Mouse (Mus musculus) midbrain, embryonic 12.5 days (tissue): ENCODE data around the gene Unc45a. TPM values are rescaled to one million over a fixed set of nuclear protein-coding genes. Genes with fewer than 3 reads are reported as not detected.

Source experiments
- polyA plus RNA-seq: library from polyadenylated mRNA; unstranded; fragments of >200 nt; fragmentation: Nextera tagmentation; extraction: Ambion mirVana; gene quantifications from 2 replicates; pipeline ENCODE4 v1.2.1, GENCODE M21; 2016

Unc45a gene
- polyA plus RNA-seq, 1 experiment from 2014 or later = 54.9 TPM

Other genes starting within 250 kb of the Unc45a start
- gene Idh2, start 225.6 kb downstream of the Unc45a start, polyA plus RNA-seq = 331 and 347 TPM in 2 replicates
- gene Sema4b, start 154.2 kb downstream of the Unc45a start, polyA plus RNA-seq = 17.7 and 20.9 TPM in 2 replicates
- gene Cib1, start 108.2 kb downstream of the Unc45a start, polyA plus RNA-seq = 41.3 and 42.3 TPM in 2 replicates
- gene Gdpgp1, start 108.1 kb downstream of the Unc45a start, polyA plus RNA-seq = 4.0 and 4.6 TPM in 2 replicates
- gene Ttll13, start 94.6 kb downstream of the Unc45a start, polyA plus RNA-seq = 1.9 and 2.4 TPM in 2 replicates
- gene Ngrn, start 79.8 kb downstream of the Unc45a start, polyA plus RNA-seq = 56.7 and 57.5 TPM in 2 replicates
- gene Vps33b, start 71.4 kb downstream of the Unc45a start, polyA plus RNA-seq = 18.5 and 21.4 TPM in 2 replicates
- 175 and 180 TPM in 2 replicates for gene Prc1, start 46.6 kb downstream of the Unc45a start, polyA plus RNA-seq
- 14.2 and 16.2 TPM in 2 replicates for gene Rccd1, start 16.6 kb downstream of the Unc45a start, polyA plus RNA-seq
- 24.3 and 24.8 TPM in 2 replicates for gene Hddc3, start 2.1 kb upstream of the Unc45a start, polyA plus RNA-seq
- gene Man2a2, start 30.4 kb upstream of the Unc45a start, polyA plus RNA-seq = 23.1 and 26.0 TPM in 2 replicates
- 7.1 and 11.3 TPM in 2 replicates for gene Fes, start 46.9 kb upstream of the Unc45a start, polyA plus RNA-seq
- gene Furin, start 64.4 kb upstream of the Unc45a start, polyA plus RNA-seq = 4.0 and 5.6 TPM in 2 replicates
- 35.3 and 36.4 TPM in 2 replicates for gene Blm, start 194.1 kb upstream of the Unc45a start, polyA plus RNA-seq